Mouse (Mus musculus) liver, adult 2 months (tissue): ENCODE measurements at regions not wholly inside any gene's neighbourhood (a gene's known extent, or its start where the extent isn't known, plus 50 kb on each side); places are given as distances from the start of the nearest gene placed in this dataset.

Source experiments
- CTCF ChIP-seq: fragments of 200-500 bp; IDR thresholded peaks from 2 replicates; pipeline ENCODE4 v1.5.1; 2011; ENCODE audit warnings: low read depth, low read length, control low read depth
- POLR2A ChIP-seq: fragments of 200-500 bp; IDR thresholded peaks from 2 replicates; pipeline ENCODE4 v1.6.1; 2011; ENCODE audit warnings: low read length, control low read depth; ENCODE audit not compliant: insufficient read depth; ENCODE audit errors: extremely low read depth

GRCm38 (mm10) chrX:99570161-99570560, 99.1 kb upstream of the Pja1 start:
- TF ChIP-seq POLR2A = no peak
- TF ChIP-seq CTCF = no peak
